Mouse (Mus musculus) kidney, adult 2 months (tissue): Measurements from ENCODE around the gene Abhd14a. TPM values are rescaled to one million over a fixed set of nuclear protein-coding genes. Genes with fewer than 3 reads are reported as not detected.

Experiments used
- DNase-seq: peaks from one replicate; pipeline ENCODE4 v3.0.0; 2021
- H3K27ac ChIP-seq: fragments of 200-500 bp; 2 replicates; pipeline ENCODE4 v1.5.1; 2012; ENCODE audit warnings: low read depth, low read length, control low read depth, inconsistent platforms; ENCODE audit not compliant: insufficient read depth
- H3K27me3 ChIP-seq: fragments of 200-500 bp; replicated peaks from 2 replicates; pipeline ENCODE4 v1.6.1; 2012; ENCODE audit warnings: mild to moderate bottlenecking, moderate library complexity, low read length, inconsistent platforms; ENCODE audit not compliant: control insufficient read depth, insufficient read depth
- H3K36me3 ChIP-seq: fragments of 200-500 bp; 2 replicates; pipeline ENCODE4 v1.6.1; 2012; ENCODE audit warnings: mild to moderate bottlenecking, moderate library complexity, low read length, inconsistent platforms; ENCODE audit not compliant: control insufficient read depth, insufficient read depth
- H3K4me1 ChIP-seq: fragments of 200-500 bp; 2 replicates; pipeline ENCODE4 v1.6.1; 2011; ENCODE audit warnings: low read length; ENCODE audit not compliant: control insufficient read depth, insufficient read depth
- H3K4me3 ChIP-seq: fragments of 200-500 bp; 2 replicates; pipeline ENCODE4 v1.5.1; 2011; ENCODE audit warnings: mild to moderate bottlenecking, low read depth, low read length, control low read depth; ENCODE audit not compliant: insufficient read depth
- CTCF ChIP-seq: fragments of 200-500 bp; conservative IDR thresholded peaks from 2 replicates; pipeline ENCODE4 v1.5.1; 2011; ENCODE audit warnings: low read depth, mild to moderate bottlenecking, control low read depth, low read length, moderate library complexity, mixed read lengths; ENCODE audit not compliant: insufficient read depth, insufficient read length
- POLR2A ChIP-seq: fragments of 200-500 bp; IDR thresholded peaks from one replicate; pipeline ENCODE4 v1.6.1; 2011; ENCODE audit warnings: low read depth, low read length, control low read depth
- WGBS: fragments of 180-500 bp; shearing (Covaris S2); methylation state at CpG from one replicate; pipeline ENCODE4 v1.1.7; 2018; 5-methylcytosine and 5-hydroxymethylcytosine counted together
- polyA plus RNA-seq: library from polyadenylated mRNA; depleted of rRNA; stranded (reverse); fragments of >200 nt; gene quantifications from 2 replicates; pipeline ENCODE4 v1.2.3, GENCODE M21; 2012; rRNA removed

Abhd14a gene
- polyA plus RNA-seq, 1 experiment: 137 TPM

DNA sequence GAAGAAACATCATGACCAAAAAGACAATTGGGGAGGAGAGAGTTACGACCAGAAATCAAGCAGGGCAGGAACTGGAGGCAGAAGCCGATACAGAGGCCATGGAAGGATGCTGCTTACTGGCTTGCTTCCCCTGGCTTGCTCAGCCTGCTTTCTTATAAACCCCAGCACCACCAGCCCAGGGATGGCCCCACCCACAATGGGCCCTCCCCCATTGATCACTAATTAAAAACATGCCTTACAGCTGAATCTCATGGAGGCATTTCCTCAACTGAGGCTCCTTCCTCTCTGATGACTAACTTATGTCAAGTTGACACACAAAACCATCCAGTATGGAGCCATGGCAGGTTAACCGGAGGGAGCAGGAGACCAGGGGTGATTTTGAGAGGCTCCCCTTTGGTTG is 47.7 kb downstream of the Abhd14a start:
- peaks cover 10% of the 10 kb centered on the region for H3K4me1 ChIP-seq
- TF ChIP-seq POLR2A (no peak), CTCF (no peak)
- no peak overlapping the region for H3K4me3 ChIP-seq
- no peaks in the 10 kb centered on the region for H3K27me3 ChIP-seq
- WGBS: 85% methylated on average over 3 of the region's 3 CpGs
- H3K36me3 ChIP-seq: no peaks in the 10 kb centered on the region
- no peak overlapping the region for H3K27ac ChIP-seq
- no peak for DNase-seq

DNA sequence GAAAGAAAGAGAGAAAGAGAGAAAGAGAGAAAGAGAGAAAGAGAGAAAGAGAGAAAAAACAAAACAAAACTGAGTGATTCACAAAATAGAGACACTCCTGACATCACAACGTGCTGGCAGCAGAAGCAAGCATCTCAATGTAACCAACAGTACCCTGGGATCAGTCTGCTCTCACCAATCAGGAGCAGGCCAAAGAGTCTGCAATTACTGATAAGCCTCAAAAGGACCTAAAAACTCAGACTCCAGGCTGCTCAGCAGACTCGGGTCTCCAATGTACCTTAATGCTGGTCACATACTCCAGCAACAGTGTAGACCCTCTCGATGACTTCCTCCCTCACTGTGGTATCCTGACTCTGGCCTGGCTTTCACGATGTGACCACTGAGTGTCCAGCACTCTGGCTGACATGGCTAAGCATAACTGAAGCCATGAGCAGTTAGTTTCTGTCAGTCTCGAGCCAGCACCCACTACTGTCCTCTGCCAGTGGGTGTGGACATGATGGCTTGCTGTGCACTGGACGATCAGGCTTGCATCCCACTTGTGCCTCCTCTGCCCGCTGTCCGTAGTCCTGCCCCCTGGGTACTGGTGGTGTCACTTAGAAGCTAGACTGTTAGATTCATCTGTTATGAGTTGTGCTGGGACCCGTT is 48.7 kb downstream of the Abhd14a start:
- no peak overlapping the region for H3K27ac ChIP-seq
- H3K27me3 ChIP-seq: no peaks in the 10 kb centered on the region
- H3K36me3 ChIP-seq: no peaks in the 10 kb centered on the region
- TF ChIP-seq CTCF: no peak
- TF ChIP-seq POLR2A: no peak
- 64% methylated on average over 9 of the region's 9 CpGs for WGBS
- H3K4me3 ChIP-seq: no peak overlapping the region
- peaks cover 13% of the 10 kb centered on the region for H3K4me1 ChIP-seq
- DNase-seq: no peak

- no peaks in the 10 kb centered on the region for H3K36me3 ChIP-seq
- H3K4me1 ChIP-seq: peaks cover 19% of the 10 kb centered on the region
- no peaks in the 10 kb centered on the region for H3K27me3 ChIP-seq
- DNase-seq: peak; percentile 40
- H3K4me3 ChIP-seq: no peak overlapping the region
- WGBS: 87% methylated on average over 4 of the region's 4 CpGs
- no peak for TF ChIP-seq POLR2A
- H3K27ac ChIP-seq: no peak overlapping the region
These were observed 49.7 kb downstream of the Abhd14a start for GRCm38 (mm10) chr9:106397733-106398132.

DNA sequence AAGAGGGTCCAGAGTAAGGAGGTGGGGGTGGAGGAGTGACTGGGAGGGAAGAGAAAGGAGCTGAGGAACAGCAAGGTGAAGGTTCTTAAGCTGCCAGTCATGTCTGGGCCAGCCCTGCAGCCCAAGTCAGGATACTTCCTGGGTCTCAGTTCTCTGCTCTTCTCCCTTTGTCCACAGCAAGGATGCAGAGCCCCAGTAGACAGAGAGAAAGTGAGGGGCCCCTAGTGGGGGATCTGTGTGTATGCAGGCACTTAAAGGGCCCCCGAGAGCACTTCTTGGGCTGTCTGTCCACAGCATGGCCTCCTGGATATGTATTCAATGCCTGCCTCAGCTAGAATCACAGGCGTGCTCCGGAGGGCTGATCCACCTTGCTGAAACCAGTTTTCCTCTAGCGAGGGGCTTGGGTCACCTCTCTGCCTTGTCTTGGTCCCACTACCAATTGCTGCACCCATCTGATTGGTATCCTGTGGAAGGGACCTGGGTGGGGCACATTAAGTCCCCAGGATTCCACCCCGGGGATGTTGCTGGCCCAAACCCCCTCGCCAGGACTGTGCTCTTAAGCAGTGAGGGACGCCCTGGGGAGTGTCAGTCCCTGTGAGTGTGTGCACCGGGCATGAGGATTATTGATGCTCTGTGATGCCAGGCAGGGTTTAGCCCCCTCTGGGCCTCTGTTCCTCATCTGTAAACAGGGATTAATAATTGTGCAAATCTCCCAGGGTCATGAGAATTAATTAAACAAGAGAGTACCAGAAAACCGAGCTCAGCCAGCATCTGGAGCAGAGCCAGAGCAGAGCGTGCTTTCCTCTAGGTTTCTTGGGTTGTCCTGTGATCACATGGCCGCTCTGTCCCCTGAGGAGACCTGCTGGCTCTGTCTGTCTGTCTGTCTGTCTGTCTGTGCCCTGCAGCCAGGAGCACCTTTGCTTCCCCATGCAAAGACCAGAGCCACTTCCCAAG is 52.6 kb downstream of the Abhd14a start:
- Histone ChIP-seq H3K27me3 (no peaks in the 10 kb centered on the region), H3K27ac (no peak overlapping the region), H3K4me3 (no peak overlapping the region), H3K4me1 (peaks cover 21% of the 10 kb centered on the region), H3K36me3 (no peaks in the 10 kb centered on the region)
- TF ChIP-seq POLR2A (no peak), CTCF (peak; percentile 32; the same call in 1 of the 2 replicates)
- peak; percentile 76 for DNase-seq
- 46% methylated on average over 11 of the region's 11 CpGs for WGBS

- peaks cover 16% of the 10 kb centered on the region for H3K4me1 ChIP-seq
- H3K27ac ChIP-seq: no peak overlapping the region
- no peak for DNase-seq
- no peaks in the 10 kb centered on the region for H3K36me3 ChIP-seq
- WGBS: 70% methylated on average over 8 of the region's 8 CpGs
- no peak overlapping the region for H3K4me3 ChIP-seq
- no peaks in the 10 kb centered on the region for H3K27me3 ChIP-seq
- TF ChIP-seq CTCF: no peak
- TF ChIP-seq POLR2A: no peak
These were observed 53.9 kb downstream of the Abhd14a start for GRCm38 (mm10) chr9:106393548-106393947.

- Histone ChIP-seq H3K4me1 (peaks cover 14% of the 10 kb centered on the region), H3K27ac (no peak overlapping the region), H3K36me3 (no peaks in the 10 kb centered on the region), H3K27me3 (no peaks in the 10 kb centered on the region), H3K4me3 (no peak overlapping the region)
- WGBS: 58% methylated on average over 11 of the region's 11 CpGs
- DNase-seq: no peak
- TF ChIP-seq POLR2A: no peak
- no peak for TF ChIP-seq CTCF
These were observed 54.5 kb downstream of the Abhd14a start for GRCm38 (mm10) chr9:106392828-106393527.

Other genes with a start within 250 kb of the Abhd14a start
- gene Ppm1m, start 247.9 kb downstream of the Abhd14a start, polyA plus RNA-seq: 28.5 and 32.6 TPM in 2 replicates
- 24.4 and 29.7 TPM in 2 replicates for gene Twf2, start 244.6 kb downstream of the Abhd14a start, polyA plus RNA-seq
- 2.0 and 4.2 TPM in 2 replicates for gene Tlr9, start 225.1 kb downstream of the Abhd14a start, polyA plus RNA-seq
- gene Alas1, start 199.0 kb downstream of the Abhd14a start, polyA plus RNA-seq: 315 and 343 TPM in 2 replicates
- gene Poc1a, start 166.6 kb downstream of the Abhd14a start, polyA plus RNA-seq: 5.8 and 6.1 TPM in 2 replicates
- 38.8 and 44.1 TPM in 2 replicates for gene Dusp7, start 79.0 kb downstream of the Abhd14a start, polyA plus RNA-seq
- 452 and 521 TPM in 2 replicates for gene Rpl29, start 18.2 kb downstream of the Abhd14a start, polyA plus RNA-seq
- gene Acy1, start 9.4 kb downstream of the Abhd14a start, polyA plus RNA-seq: 141 and 154 TPM in 2 replicates
- gene Abhd14b, start 219 bp downstream of the Abhd14a start, polyA plus RNA-seq: 470 and 526 TPM in 2 replicates
- 90.3 and 115 TPM in 2 replicates for gene Pcbp4, start 5.6 kb upstream of the Abhd14a start, polyA plus RNA-seq
- gene Gpr62, start 18.3 kb upstream of the Abhd14a start, polyA plus RNA-seq: 0.07 TPM in 1 of 2 replicates, not detected in the other
- gene Rrp9, start 28.3 kb upstream of the Abhd14a start, polyA plus RNA-seq: 17.5 and 20.7 TPM in 2 replicates
- gene Parp3, start 29.3 kb upstream of the Abhd14a start, polyA plus RNA-seq: 25.8 and 31.9 TPM in 2 replicates
- not detected in 2 replicates for gene Iqcf1, start 52.3 kb upstream of the Abhd14a start, polyA plus RNA-seq
- 0.39 TPM in 1 of 2 replicates, not detected in the other for gene Iqcf5, start 66.9 kb upstream of the Abhd14a start, polyA plus RNA-seq
- gene Iqcf3, start 114.0 kb upstream of the Abhd14a start, polyA plus RNA-seq: 0.06 and 0.11 TPM in 2 replicates
- 0.22 TPM in 1 of 2 replicates, not detected in the other for gene Iqcf4, start 123.3 kb upstream of the Abhd14a start, polyA plus RNA-seq
- not detected in 2 replicates for gene Iqcf6, start 178.9 kb upstream of the Abhd14a start, polyA plus RNA-seq
- not detected in 2 replicates for gene Grm2, start 208.4 kb upstream of the Abhd14a start, polyA plus RNA-seq
- 219 and 248 TPM in 2 replicates for gene Tex264, start 238.2 kb upstream of the Abhd14a start, polyA plus RNA-seq